ENCODE assay signal across 11 mouse cellular contexts in genomic region chr12:112276651-112277050, GRCm38 (mm10).
A peak's percentile ranks its signal among the peaks of the same experiment; 100 is the strongest.
DNase-seq lines count a peak whose midpoint lies in the region; ATAC-seq lines count a peak whose summit lies in the region.
"Had no signal": no experiment of that assay in that cellular context is flagged by ENCODE, and none has a peak within 500 bp of the region (broad histone marks: within the 10 kb centered on the region; RNA-seq: fewer than 3 reads in every experiment).

No protein-coding gene starts in this region.

- no peak overlapping the region for H3K9ac ChIP-seq in embryonic facial prominence, embryonic 14.5 days (ENCODE audit: low read depth, low read length)
- no peak overlapping the region for H3K9ac ChIP-seq in heart, embryonic 11.5 days (ENCODE audit: low read depth, low read length)
- H3K9ac ChIP-seq: hindbrain, embryonic 15.5 days; liver, embryonic 15.5 days had no signal

- no peaks in the 10 kb centered on the region for H3K4me1 ChIP-seq in embryonic facial prominence, embryonic 14.5 days (ENCODE audit: control insufficient read depth, insufficient read depth, low read length)
- peaks cover 12% of the 10 kb centered on the region for H3K4me1 ChIP-seq in heart, embryonic 11.5 days (ENCODE audit: control insufficient read depth, insufficient read depth, low read length)
- H3K4me1 ChIP-seq: liver, embryonic 15.5 days had no signal

- WGBS in embryonic facial prominence, embryonic 14.5 days = 45% methylated on average over 7 of the region's 7 CpGs
- WGBS in heart, embryonic 11.5 days (ENCODE audit: insufficient replicate concordance) = 41% methylated on average over 7 of the region's 7 CpGs

- H3K36me3 ChIP-seq in embryonic facial prominence, embryonic 14.5 days (ENCODE audit: control insufficient read depth, insufficient read depth, low read length) = no peaks in the 10 kb centered on the region
- H3K36me3 ChIP-seq in heart, embryonic 11.5 days (ENCODE audit: control insufficient read depth, insufficient read depth, low read length) = no peaks in the 10 kb centered on the region
- H3K36me3 ChIP-seq: hindbrain, embryonic 15.5 days; liver, embryonic 15.5 days had no signal

- peak; percentile 52 for DNase-seq in kidney, adult 9 months
- DNase-seq in kidney, postnatal 10 days = no peak
- peak; percentile 28 for DNase-seq in embryonic facial prominence, embryonic 14.5 days (ENCODE audit: low spot score)
- peak; percentile 43 for DNase-seq in lung, postnatal 36 days
- DNase-seq in frontal cortex, postnatal 36 days (ENCODE audit: low spot score in 2 of 2) = no peak
- DNase-seq: adrenal gland, postnatal 14 days; cerebellum, postnatal 14 days had no signal

- no peak for ATAC-seq in embryonic facial prominence, embryonic 14.5 days (ENCODE audit: low read depth)
- 0 out of 2 replicates have a peak, but pooled peaks have one; percentile 12 for ATAC-seq in heart, embryonic 11.5 days (replicated peaks; ENCODE audit: insufficient number of reproducible peaks, low FRiP score, low TSS enrichment)
- no peak for ATAC-seq in granulocyte monocyte progenitor cell, adult 5-6 weeks (replicated peaks; ENCODE audit: poor library complexity, severe bottlenecking)

- H3K27ac ChIP-seq in embryonic facial prominence, embryonic 14.5 days (replicated peaks; ENCODE audit: low read depth, low read length) = no peak overlapping the region
- H3K27ac ChIP-seq in heart, embryonic 11.5 days (ENCODE audit: low read depth, low read length) = no peak overlapping the region
- H3K27ac ChIP-seq: hindbrain, embryonic 15.5 days; liver, embryonic 15.5 days had no signal

- no peaks in the 10 kb centered on the region for H3K9me3 ChIP-seq in embryonic facial prominence, embryonic 14.5 days (ENCODE audit: control insufficient read depth, low read length)
- no peaks in the 10 kb centered on the region for H3K9me3 ChIP-seq in heart, embryonic 11.5 days (replicated peaks; ENCODE audit: control insufficient read depth, low read length)
- H3K9me3 ChIP-seq: hindbrain, embryonic 15.5 days; liver, embryonic 15.5 days had no signal

- no peaks in the 10 kb centered on the region for H3K27me3 ChIP-seq in embryonic facial prominence, embryonic 14.5 days (replicated peaks; ENCODE audit: control insufficient read depth, insufficient read depth, low read length)
- peaks cover 9% of the 10 kb centered on the region for H3K27me3 ChIP-seq in heart, embryonic 11.5 days (ENCODE audit: control insufficient read depth, insufficient read depth, low read length)
- H3K27me3 ChIP-seq: hindbrain, embryonic 15.5 days; liver, embryonic 15.5 days had no signal

- no peak overlapping the region for H3K4me2 ChIP-seq in embryonic facial prominence, embryonic 14.5 days (ENCODE audit: low read depth, low read length)
- H3K4me2 ChIP-seq in heart, embryonic 11.5 days = no peak overlapping the region
- H3K4me2 ChIP-seq: hindbrain, embryonic 15.5 days; liver, embryonic 15.5 days had no signal

- H3K4me3 ChIP-seq in embryonic facial prominence, embryonic 14.5 days (ENCODE audit: low read depth, low read length) = no peak overlapping the region
- H3K4me3 ChIP-seq in heart, embryonic 11.5 days (ENCODE audit: low read depth, low read length) = no peak overlapping the region
- H3K4me3 ChIP-seq: hindbrain, embryonic 15.5 days; liver, embryonic 15.5 days had no signal

Comparison
In these comparisons a context has a peak if more than half of its experiments do, and no peak if none do; other contexts are left out.
1. DNase-seq: peak in kidney, adult 9 months (single experiment), embryonic facial prominence, embryonic 14.5 days (single experiment) and lung, postnatal 36 days (single experiment); none in kidney, postnatal 10 days (single experiment) and frontal cortex, postnatal 36 days (0 of 2).